Mouse (Mus musculus): Measurements from ENCODE around the gene Sv2b. TPM values are rescaled to one million over a fixed set of nuclear protein-coding genes. Genes with fewer than 3 reads are reported as not detected.

Sv2b gene
- polyA plus RNA-seq, 1 experiment = 0.08 TPM

DNA sequence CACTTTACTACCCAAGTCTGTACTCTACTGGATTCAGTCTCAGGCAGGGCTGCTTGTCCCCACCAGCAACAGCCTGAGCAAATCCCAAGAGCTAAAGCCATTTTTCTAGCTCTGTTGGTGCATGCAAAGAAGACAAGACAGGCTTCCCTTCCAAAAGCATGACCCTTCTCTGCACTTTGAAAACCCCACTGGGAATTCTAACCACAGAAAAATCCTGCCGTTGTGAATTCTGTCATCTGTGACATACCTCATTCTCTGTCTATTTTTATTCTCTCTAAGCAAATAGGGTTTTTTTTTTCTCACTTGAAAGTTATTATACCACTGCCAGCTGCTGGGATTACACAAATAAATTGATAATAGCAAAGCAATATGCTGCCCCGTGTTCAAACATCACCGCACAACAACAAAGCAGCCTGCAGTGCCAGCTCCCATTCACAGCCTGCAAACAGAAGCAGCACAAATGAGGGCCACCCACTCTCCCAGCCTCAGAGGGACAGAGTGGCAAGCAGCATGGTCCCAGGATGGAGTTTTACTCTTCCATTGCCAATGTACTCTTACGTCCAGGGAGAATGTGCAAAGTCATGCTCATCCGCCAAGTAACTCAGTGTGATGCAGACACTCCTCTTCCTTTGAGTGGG, 13.7 kb downstream of the Sv2b start:
- TF ChIP-seq CTCF (IDR thresholded peaks at IDR 0.05; ENCODE audit: insufficient read depth, low read length) = no peak
- TF ChIP-seq POLR2A (IDR thresholded peaks at IDR 0.05; ENCODE audit: borderline replicate concordance, extremely low read depth, low read depth, low read length) = no peak
- Histone ChIP-seq H3K4me3 (replicated peaks; ENCODE audit: extremely low read depth, low read depth, low read length) (no peak overlapping the region), H3K4me1 (ENCODE audit: control insufficient read depth, insufficient read depth, low read length) (no peaks in the 10 kb centered on the region)
- no peak for DNase-seq
- WGBS = 60% methylated on average over 5 of the region's 5 CpGs

DNA sequence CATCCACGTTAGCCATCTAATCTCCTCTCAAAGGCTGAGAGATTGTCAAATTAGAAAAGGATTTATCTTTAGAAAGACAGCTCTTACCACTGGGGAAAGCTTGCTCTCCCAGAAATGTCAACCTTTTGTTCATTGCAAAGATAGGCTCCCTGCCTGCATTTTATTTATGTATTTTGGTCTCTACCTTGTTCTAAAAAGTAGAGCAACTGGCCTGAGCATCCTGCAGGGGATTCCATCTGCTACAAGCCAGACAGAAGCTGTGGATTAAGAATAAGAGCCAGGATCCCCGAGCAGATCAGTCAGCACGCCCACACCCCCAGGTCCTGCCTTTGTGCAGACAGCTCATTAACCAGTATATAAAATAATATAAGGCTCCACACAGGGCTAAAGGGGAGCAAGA, 16.8 kb downstream of the Sv2b start:
- WGBS = 54% methylated on average over 3 of the region's 3 CpGs
- TF ChIP-seq POLR2A (IDR thresholded peaks at IDR 0.05; ENCODE audit: borderline replicate concordance, extremely low read depth, low read depth, low read length) (no peak), CTCF (IDR thresholded peaks at IDR 0.05; ENCODE audit: insufficient read depth, low read length) (no peak)
- Histone ChIP-seq H3K4me1 (ENCODE audit: control insufficient read depth, insufficient read depth, low read length) (no peaks in the 10 kb centered on the region), H3K4me3 (replicated peaks; ENCODE audit: extremely low read depth, low read depth, low read length) (no peak overlapping the region)
- no peak for DNase-seq

DNA sequence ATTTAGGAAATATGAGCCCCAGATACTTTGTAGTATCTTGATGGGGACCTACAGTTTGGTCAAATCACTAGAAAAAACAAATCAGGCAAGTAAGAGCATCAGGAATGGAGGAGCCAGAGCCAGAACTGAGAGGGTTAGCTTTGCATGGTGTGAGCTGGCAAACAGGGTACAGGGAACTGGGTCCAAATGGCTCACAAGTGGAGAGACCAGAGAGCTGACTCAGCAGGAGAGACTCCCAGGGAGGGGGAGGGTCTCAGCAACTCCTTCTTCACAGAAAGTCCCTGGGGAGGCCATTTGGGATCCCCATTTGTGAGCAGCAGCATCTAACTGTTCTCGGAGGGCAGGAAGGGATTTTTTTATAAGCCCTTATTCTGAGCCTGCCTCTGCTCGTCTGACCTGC, 18.5 kb downstream of the Sv2b start:
- 34% methylated on average over 2 of the region's 2 CpGs for WGBS
- H3K4me3 ChIP-seq (replicated peaks; ENCODE audit: extremely low read depth, low read depth, low read length) = no peak overlapping the region
- no peak for DNase-seq

DNA sequence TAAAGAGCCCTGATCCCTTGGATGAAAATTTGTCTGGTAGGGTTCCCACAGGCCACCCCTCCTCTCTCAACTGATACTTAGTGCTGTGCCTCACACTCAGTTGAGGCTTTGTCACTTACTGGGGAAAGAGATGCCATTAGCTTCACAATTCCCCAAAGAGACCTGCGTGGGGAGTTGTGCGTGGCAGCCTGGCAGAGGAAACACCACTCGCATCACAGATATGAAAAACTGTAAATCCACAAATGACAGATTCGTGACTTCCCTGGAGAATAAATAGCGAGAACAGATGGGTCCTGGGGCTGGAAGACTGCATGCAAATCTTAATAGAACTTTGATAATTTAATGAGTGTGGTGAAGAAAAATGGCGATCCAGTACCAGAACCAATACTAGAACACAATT, 21.8 kb downstream of the Sv2b start:
- TF ChIP-seq POLR2A (IDR thresholded peaks at IDR 0.05; ENCODE audit: borderline replicate concordance, extremely low read depth, low read depth, low read length) (no peak), CTCF (IDR thresholded peaks at IDR 0.05; ENCODE audit: insufficient read depth, low read length) (no peak)
- Histone ChIP-seq H3K4me3 (replicated peaks; ENCODE audit: extremely low read depth, low read depth, low read length) (no peak overlapping the region), H3K4me1 (ENCODE audit: control insufficient read depth, insufficient read depth, low read length) (no peaks in the 10 kb centered on the region)
- no peak for DNase-seq
- WGBS = 83% methylated on average over 6 of the region's 6 CpGs

More for the DNA sequence above, 18.5 kb downstream of the Sv2b start:
- no peaks in the 10 kb centered on the region for H3K4me1 ChIP-seq (ENCODE audit: control insufficient read depth, insufficient read depth, low read length)
- TF ChIP-seq CTCF (IDR thresholded peaks at IDR 0.05; ENCODE audit: insufficient read depth, low read length) = no peak
- TF ChIP-seq POLR2A (IDR thresholded peaks at IDR 0.05; ENCODE audit: borderline replicate concordance, extremely low read depth, low read depth, low read length) = no peak

DNA sequence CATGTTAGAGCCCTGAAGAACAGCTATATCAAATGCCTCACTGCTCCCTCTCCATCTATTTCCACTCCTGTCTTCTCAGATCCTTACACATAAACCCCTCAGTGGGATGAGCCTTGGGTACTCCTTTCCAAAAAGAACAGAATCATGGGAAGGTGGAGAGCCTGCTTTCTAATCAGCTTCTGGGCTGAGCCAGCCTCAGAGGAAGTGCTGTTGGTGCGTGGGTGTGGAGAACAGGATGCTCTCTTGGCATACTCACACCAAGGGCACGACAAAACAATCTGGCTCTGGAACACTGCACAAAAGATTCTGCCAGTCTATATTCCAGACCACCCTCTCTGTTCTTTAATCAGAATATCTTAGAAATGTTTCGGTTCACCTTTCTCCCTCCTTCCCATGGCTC, 26.1 kb downstream of the Sv2b start:
- 50% methylated on average over 3 of the region's 3 CpGs for WGBS
- H3K4me3 ChIP-seq (replicated peaks; ENCODE audit: extremely low read depth, low read depth, low read length) = no peak overlapping the region

DNA sequence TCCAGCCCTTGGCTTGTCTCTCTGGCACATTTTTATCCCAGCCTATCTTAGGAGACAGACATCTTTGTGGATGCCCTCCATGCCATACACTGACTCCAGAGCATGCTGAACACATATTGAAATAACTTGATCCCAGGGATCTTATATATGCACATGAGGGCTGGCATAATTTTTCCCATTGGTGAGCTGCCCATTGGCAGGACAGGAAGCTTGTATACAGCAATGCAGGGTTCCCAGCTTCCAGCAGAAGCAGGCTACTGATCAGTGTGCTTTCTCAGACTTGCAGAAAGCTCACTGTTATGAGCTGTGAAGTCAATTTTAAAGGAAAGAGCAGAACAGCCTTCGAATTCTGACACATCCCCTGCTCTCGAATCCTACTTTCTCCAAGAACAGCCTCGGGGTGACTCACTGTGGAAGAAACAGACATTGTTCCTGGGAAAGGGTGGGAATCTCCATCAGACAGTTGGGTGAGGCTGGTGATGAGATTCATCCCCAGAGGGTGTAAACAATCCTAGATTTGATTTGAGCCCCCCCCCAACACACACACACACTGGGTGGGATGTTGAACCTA, 26.9 kb downstream of the Sv2b start:
- WGBS = 64% methylated on average over 3 of the region's 3 CpGs
- TF ChIP-seq CTCF (IDR thresholded peaks at IDR 0.05; ENCODE audit: insufficient read depth, low read length) (no peak), POLR2A (IDR thresholded peaks at IDR 0.05; ENCODE audit: borderline replicate concordance, extremely low read depth, low read depth, low read length) (no peak)

More for the DNA sequence above, 26.1 kb downstream of the Sv2b start:
- no peaks in the 10 kb centered on the region for H3K4me1 ChIP-seq (ENCODE audit: control insufficient read depth, insufficient read depth, low read length)
- no peak for TF ChIP-seq POLR2A (IDR thresholded peaks at IDR 0.05; ENCODE audit: borderline replicate concordance, extremely low read depth, low read depth, low read length)
- DNase-seq = no peak

DNA sequence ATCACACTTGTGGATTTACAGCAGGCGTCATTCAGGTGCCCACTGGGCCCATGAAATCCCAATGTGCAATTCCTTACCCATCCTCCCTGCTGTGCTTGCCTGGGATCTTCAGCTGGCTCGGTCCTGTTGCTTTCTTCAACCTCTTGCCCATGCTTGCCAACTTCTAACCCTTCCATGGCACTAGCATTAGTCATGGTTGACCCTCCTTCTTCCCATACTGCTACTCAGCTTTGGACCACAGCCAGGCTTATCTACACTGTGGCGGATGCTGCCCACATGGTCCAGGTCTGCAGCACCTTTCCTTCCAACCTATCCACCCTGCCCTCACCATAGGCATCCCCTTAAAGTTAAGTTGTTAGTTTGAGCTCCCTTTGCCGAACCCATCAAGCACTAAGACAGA, 28.0 kb downstream of the Sv2b start:
- Histone ChIP-seq H3K4me3 (replicated peaks; ENCODE audit: extremely low read depth, low read depth, low read length) (no peak overlapping the region), H3K4me1 (ENCODE audit: control insufficient read depth, insufficient read depth, low read length) (no peaks in the 10 kb centered on the region)
- TF ChIP-seq POLR2A (IDR thresholded peaks at IDR 0.05; ENCODE audit: borderline replicate concordance, extremely low read depth, low read depth, low read length) (no peak), CTCF (IDR thresholded peaks at IDR 0.05; ENCODE audit: insufficient read depth, low read length) (no peak)
- 80% methylated on average over 4 of the region's 4 CpGs for WGBS
- DNase-seq = no peak

More for the DNA sequence above, 26.9 kb downstream of the Sv2b start:
- H3K4me3 ChIP-seq (replicated peaks; ENCODE audit: extremely low read depth, low read depth, low read length) = no peak overlapping the region
- no peaks in the 10 kb centered on the region for H3K4me1 ChIP-seq (ENCODE audit: control insufficient read depth, insufficient read depth, low read length)
- no peak for DNase-seq

DNA sequence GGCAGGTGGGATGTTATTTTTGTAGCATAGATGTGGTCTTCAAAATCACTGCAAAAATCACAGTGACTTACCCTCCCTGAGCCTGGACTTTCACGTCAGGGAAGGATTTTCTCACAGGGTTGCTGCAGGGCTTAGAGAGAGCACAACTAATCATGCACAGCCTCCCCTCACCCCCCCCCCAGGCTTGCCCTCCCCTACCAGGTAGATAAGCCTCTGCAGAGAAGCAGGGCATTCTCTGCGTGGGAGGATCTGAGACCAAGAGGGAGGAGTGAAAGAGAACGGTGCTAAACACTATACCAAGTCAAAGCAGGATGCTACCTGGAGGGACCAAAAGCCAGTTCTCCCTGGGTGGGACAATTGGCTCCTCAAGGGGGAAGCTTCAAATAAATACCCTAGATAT, 31.2 kb downstream of the Sv2b start:
- no peak overlapping the region for H3K4me3 ChIP-seq (replicated peaks; ENCODE audit: extremely low read depth, low read depth, low read length)
- H3K4me1 ChIP-seq (ENCODE audit: control insufficient read depth, insufficient read depth, low read length) = no peaks in the 10 kb centered on the region
- no peak for DNase-seq
- 34% methylated on average over 3 of the region's 3 CpGs for WGBS
- TF ChIP-seq CTCF (IDR thresholded peaks at IDR 0.05; ENCODE audit: insufficient read depth, low read length) (no peak), POLR2A (IDR thresholded peaks at IDR 0.05; ENCODE audit: borderline replicate concordance, extremely low read depth, low read depth, low read length) (no peak)

DNA sequence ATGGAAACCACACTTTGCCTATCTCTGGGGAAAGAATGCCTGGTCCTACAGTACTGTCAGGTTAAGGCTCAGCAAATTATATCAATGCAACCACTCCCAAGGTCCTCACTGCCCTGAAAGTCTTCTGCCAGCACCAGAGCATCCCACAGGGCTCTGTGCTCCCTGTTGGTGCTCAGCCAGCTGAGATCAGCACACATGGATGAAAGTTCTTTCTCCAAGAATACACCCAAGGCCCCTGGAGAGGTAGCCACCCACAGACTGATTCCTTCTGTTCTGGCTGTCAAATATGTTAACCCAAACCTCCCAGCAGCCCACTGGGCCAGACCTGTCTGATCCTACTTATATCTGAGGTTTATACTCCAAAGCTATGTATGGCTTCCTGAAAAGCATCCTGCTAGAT, 32.3 kb downstream of the Sv2b start:
- DNase-seq = no peak
- TF ChIP-seq POLR2A (IDR thresholded peaks at IDR 0.05; ENCODE audit: borderline replicate concordance, extremely low read depth, low read depth, low read length) (no peak), CTCF (IDR thresholded peaks at IDR 0.05; ENCODE audit: insufficient read depth, low read length) (no peak)
- Histone ChIP-seq H3K4me1 (ENCODE audit: control insufficient read depth, insufficient read depth, low read length) (no peaks in the 10 kb centered on the region), H3K4me3 (replicated peaks; ENCODE audit: extremely low read depth, low read depth, low read length) (no peak overlapping the region)

DNA sequence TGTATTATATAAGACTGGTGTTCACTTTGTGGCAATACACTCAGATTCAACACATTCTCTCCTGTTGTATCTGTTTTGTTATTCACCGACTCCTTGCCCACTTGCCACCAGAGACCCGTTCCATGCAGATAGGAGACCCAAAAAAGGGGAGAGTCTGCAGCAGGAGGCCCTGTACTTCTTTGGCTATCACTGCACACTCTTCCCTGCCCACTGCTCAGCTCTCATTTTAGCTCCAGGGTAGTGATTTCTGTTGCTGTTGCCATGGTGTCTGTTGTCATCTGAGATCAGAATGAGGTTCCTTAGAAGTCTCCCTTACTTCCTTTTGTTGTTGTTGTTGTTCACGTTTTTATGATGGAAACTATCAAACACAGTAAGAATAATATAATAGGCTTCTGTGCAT, 34.5 kb downstream of the Sv2b start:
- WGBS = 61% methylated on average over 3 of the region's 3 CpGs
- TF ChIP-seq POLR2A (IDR thresholded peaks at IDR 0.05; ENCODE audit: borderline replicate concordance, extremely low read depth, low read depth, low read length) = no peak
- no peak for TF ChIP-seq CTCF (IDR thresholded peaks at IDR 0.05; ENCODE audit: insufficient read depth, low read length)
- Histone ChIP-seq H3K4me3 (replicated peaks; ENCODE audit: extremely low read depth, low read depth, low read length) (no peak overlapping the region), H3K4me1 (ENCODE audit: control insufficient read depth, insufficient read depth, low read length) (no peaks in the 10 kb centered on the region)
- DNase-seq = no peak
